Mouse (Mus musculus): ENCODE data around the gene Zfp668. TPM values are rescaled to one million over a fixed set of nuclear protein-coding genes. Genes with fewer than 3 reads are reported as not detected.

Gene Zfp668
- total RNA-seq (2014; rRNA removed) = 16.0 and 25.1 TPM in 2 replicates
- 23.7 and 34.2 TPM in 2 replicates for polyA plus RNA-seq (2015; fragmentation: Nextera tagmentation; extraction: Ambion mirVana)

GRCm38 (mm10) chr7:127876467-127877348, at the start of gene Zfp668:
Gene Zfp668, minus strand, starts transcription at chr7:127876828.
- Histone ChIP-seq H3K27ac (ENCODE audit: low read depth, low read length) (peak within 1 kb of the TSS; percentile 99), H3K9ac (peak within 1 kb of the TSS; percentile 97), H3K36me3 (ENCODE audit: insufficient read depth) (peaks cover 35% of the 10 kb centered on the region), H3K4me3 (ENCODE audit: low read depth, low read length) (peak within 1 kb of the TSS; percentile 98), H3K4me2 (ENCODE audit: low read depth) (peak within 1 kb of the TSS; percentile 66), H3K27me3 (ENCODE audit: insufficient read depth, low read length) (no peaks in the 10 kb centered on the region), H3K4me1 (ENCODE audit: insufficient read depth) (peaks cover 12% of the 10 kb centered on the region), H3K9me3 (ENCODE audit: low read length) (no peaks in the 10 kb centered on the region)
- DNase-seq (peak; percentile 96), ATAC-seq (peak; percentile 65)
- WGBS = 1% methylated on average over 60 of the region's 60 CpGs
- TF ChIP-seq CTCF (IDR thresholded peaks at IDR 0.05; ENCODE audit: low read depth) = no peak

DNA sequence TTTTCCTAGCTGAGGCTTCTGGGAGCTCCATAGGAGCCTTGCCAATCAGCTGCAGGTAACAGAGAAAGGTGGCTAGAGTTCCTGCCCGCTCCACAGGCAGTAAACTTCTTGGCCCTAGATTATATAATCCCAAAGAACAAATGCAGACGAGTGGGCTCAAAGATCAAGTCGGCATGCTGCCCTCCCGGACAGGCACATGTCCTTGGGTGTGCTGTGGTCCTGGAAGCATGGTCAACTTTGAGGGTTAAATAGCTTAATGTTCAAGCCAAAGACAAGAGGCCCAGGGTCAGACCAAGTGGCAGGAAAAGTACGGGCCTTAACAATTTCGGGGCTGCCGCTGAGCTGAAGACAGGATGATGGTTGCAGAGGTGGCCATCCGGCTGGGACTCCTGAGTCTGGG, 49.4 kb upstream of the Zfp668 start:
- WGBS = 87% methylated on average over 8 of the region's 8 CpGs
- no peak for TF ChIP-seq CTCF (IDR thresholded peaks at IDR 0.05; ENCODE audit: low read depth)
- H3K36me3 ChIP-seq (ENCODE audit: insufficient read depth) = peaks cover 36% of the 10 kb centered on the region

DNA sequence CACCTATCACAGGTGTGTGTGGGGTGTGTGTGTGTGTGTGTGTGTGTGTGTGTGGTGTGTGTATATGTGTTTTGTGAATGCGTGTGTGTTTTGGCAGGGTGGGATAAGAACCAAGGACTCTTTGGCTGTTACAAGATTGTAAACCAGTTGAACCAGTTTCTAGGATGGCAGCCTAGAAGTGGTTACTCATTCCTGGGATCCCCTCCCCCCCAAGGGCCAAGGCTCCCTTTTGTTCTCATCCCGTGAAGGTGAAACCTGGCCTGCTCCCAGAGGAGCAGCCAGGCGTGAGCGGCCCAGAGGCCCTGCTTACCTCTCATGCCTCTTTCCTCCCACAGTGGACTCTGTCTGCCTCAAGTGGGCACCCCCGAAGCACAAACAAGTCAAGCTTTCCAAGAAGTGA, 48.6 kb upstream of the Zfp668 start:
- no peak for DNase-seq
- Histone ChIP-seq H3K36me3 (ENCODE audit: insufficient read depth) (peaks cover 41% of the 10 kb centered on the region), H3K27ac (ENCODE audit: low read depth, low read length) (no peak overlapping the region), H3K27me3 (ENCODE audit: insufficient read depth, low read length) (peaks cover 10% of the 10 kb centered on the region; the same call in 1 of the 2 replicates), H3K4me1 (ENCODE audit: insufficient read depth) (no peaks in the 10 kb centered on the region), H3K4me2 (ENCODE audit: low read depth) (no peak overlapping the region), H3K9ac (no peak overlapping the region), H3K4me3 (ENCODE audit: low read depth, low read length) (no peak overlapping the region), H3K9me3 (ENCODE audit: low read length) (no peaks in the 10 kb centered on the region)
- no peak for TF ChIP-seq CTCF (IDR thresholded peaks at IDR 0.05; ENCODE audit: low read depth)
- 62% methylated on average over 5 of the region's 5 CpGs for WGBS
- ATAC-seq = no peak

More for the DNA sequence above, 49.4 kb upstream of the Zfp668 start:
- Histone ChIP-seq H3K27ac (ENCODE audit: low read depth, low read length) (no peak overlapping the region), H3K4me2 (ENCODE audit: low read depth) (no peak overlapping the region), H3K9me3 (ENCODE audit: low read length) (no peaks in the 10 kb centered on the region), H3K4me1 (ENCODE audit: insufficient read depth) (no peaks in the 10 kb centered on the region), H3K9ac (no peak overlapping the region), H3K4me3 (ENCODE audit: low read depth, low read length) (no peak overlapping the region), H3K27me3 (ENCODE audit: insufficient read depth, low read length) (peaks cover 10% of the 10 kb centered on the region; the same call in 1 of the 2 replicates)
- ATAC-seq = no peak
- DNase-seq = no peak

DNA sequence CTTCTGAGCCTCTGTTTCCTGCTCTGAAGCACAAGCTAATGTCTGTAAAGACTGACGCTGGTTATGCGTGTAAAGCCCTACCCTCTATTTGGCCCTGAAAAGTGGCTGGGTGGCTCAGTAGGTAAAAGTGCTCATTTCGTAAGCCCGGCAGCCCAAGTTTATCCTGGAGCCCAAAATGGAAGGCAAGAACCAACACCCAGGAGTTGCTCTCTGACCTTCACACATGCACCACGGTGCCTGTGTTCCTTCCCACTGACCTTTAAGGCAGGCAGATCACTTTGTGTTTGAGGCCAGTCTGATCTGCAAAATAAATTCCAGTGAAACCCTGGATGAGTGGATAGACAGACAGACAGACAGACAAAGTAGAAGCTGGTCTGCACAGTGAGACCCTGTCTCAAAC, 47.1 kb upstream of the Zfp668 start:
- Histone ChIP-seq H3K9me3 (ENCODE audit: low read length) (no peaks in the 10 kb centered on the region), H3K27me3 (ENCODE audit: insufficient read depth, low read length) (peaks cover 3% of the 10 kb centered on the region; the same call in 1 of the 2 replicates), H3K4me2 (ENCODE audit: low read depth) (no peak overlapping the region), H3K4me1 (ENCODE audit: insufficient read depth) (no peaks in the 10 kb centered on the region), H3K36me3 (ENCODE audit: insufficient read depth) (peaks cover 49% of the 10 kb centered on the region), H3K27ac (ENCODE audit: low read depth, low read length) (no peak overlapping the region), H3K9ac (no peak overlapping the region), H3K4me3 (ENCODE audit: low read depth, low read length) (no peak overlapping the region)
- TF ChIP-seq CTCF (IDR thresholded peaks at IDR 0.05; ENCODE audit: low read depth) = no peak
- 89% methylated on average over 5 of the region's 5 CpGs for WGBS
- no peak for ATAC-seq
- no peak for DNase-seq

GRCm38 (mm10) chr7:127922451-127923275, 46.0 kb upstream of the Zfp668 start:
- H3K27ac ChIP-seq (ENCODE audit: low read depth, low read length) = no peak overlapping the region
- no peaks in the 10 kb centered on the region for H3K4me1 ChIP-seq (ENCODE audit: insufficient read depth)
- H3K4me3 ChIP-seq (ENCODE audit: low read depth, low read length) = no peak overlapping the region
- WGBS = 84% methylated on average over 6 of the region's 6 CpGs
- H3K9me3 ChIP-seq (ENCODE audit: low read length) = no peaks in the 10 kb centered on the region
- no peaks in the 10 kb centered on the region for H3K27me3 ChIP-seq (ENCODE audit: insufficient read depth, low read length)
- no peak overlapping the region for H3K9ac ChIP-seq
- H3K36me3 ChIP-seq (ENCODE audit: insufficient read depth) = peaks cover 49% of the 10 kb centered on the region
- no peak for TF ChIP-seq CTCF (IDR thresholded peaks at IDR 0.05; ENCODE audit: low read depth)
- DNase-seq = no peak
- no peak for ATAC-seq
- H3K4me2 ChIP-seq (ENCODE audit: low read depth) = no peak overlapping the region

- peak; percentile 52 for TF ChIP-seq CTCF (IDR thresholded peaks at IDR 0.05; ENCODE audit: low read depth)
- Histone ChIP-seq H3K27me3 (ENCODE audit: insufficient read depth, low read length) (no peaks in the 10 kb centered on the region), H3K27ac (ENCODE audit: low read depth, low read length) (no peak overlapping the region), H3K4me3 (ENCODE audit: low read depth, low read length) (no peak overlapping the region), H3K4me2 (ENCODE audit: low read depth) (no peak overlapping the region), H3K36me3 (ENCODE audit: insufficient read depth) (peaks cover 52% of the 10 kb centered on the region), H3K9ac (no peak overlapping the region), H3K4me1 (ENCODE audit: insufficient read depth) (no peaks in the 10 kb centered on the region), H3K9me3 (ENCODE audit: low read length) (no peaks in the 10 kb centered on the region)
- ATAC-seq (no peak), DNase-seq (peak; percentile 11)
- WGBS = 67% methylated on average over 8 of the region's 8 CpGs
These were observed 44.9 kb upstream of the Zfp668 start for GRCm38 (mm10) chr7:127921516-127921915.

Data from forebrain, postnatal 0 days (tissue).